Mouse (Mus musculus) testis, adult 2 months (tissue): Measurements from ENCODE around the gene Tnf. TPM values are rescaled to one million over a fixed set of nuclear protein-coding genes. Genes with fewer than 3 reads are reported as not detected.

Source experiments
- H3K27ac ChIP-seq: fragments of 200-500 bp; 2 replicates; pipeline ENCODE4 v1.5.1; 2012; ENCODE audit warnings: low read depth, low read length; ENCODE audit not compliant: control insufficient read depth, insufficient read depth
- H3K27me3 ChIP-seq: fragments of 200-500 bp; 2 replicates; pipeline ENCODE4 v1.6.1; 2012; ENCODE audit warnings: mild to moderate bottlenecking, low read length, moderate library complexity; ENCODE audit not compliant: control insufficient read depth, insufficient read depth
- H3K36me3 ChIP-seq: fragments of 200-500 bp; 2 replicates; pipeline ENCODE4 v1.6.1; 2012; ENCODE audit warnings: mild to moderate bottlenecking, low read length; ENCODE audit not compliant: control insufficient read depth, insufficient read depth
- H3K4me1 ChIP-seq: fragments of 200-500 bp; 2 replicates; pipeline ENCODE4 v1.6.1; 2012; ENCODE audit warnings: low read length; ENCODE audit not compliant: control insufficient read depth, insufficient read depth
- H3K4me3 ChIP-seq: fragments of 200-500 bp; 2 replicates; pipeline ENCODE4 v1.5.1; 2012; ENCODE audit warnings: low read depth, mild to moderate bottlenecking, low read length, moderate library complexity, mixed read lengths; ENCODE audit not compliant: control insufficient read depth
- CTCF ChIP-seq: fragments of 200-500 bp; IDR thresholded peaks from 2 replicates; pipeline ENCODE4 v1.5.1; 2012; ENCODE audit warnings: low read depth, mild to moderate bottlenecking, inconsistent platforms, low read length, moderate library complexity; ENCODE audit not compliant: control insufficient read depth, insufficient read depth, insufficient replicate concordance
- POLR2A ChIP-seq: fragments of 200-500 bp; IDR thresholded peaks from 2 replicates; pipeline ENCODE4 v1.6.1; 2012; ENCODE audit warnings: low read depth, mild to moderate bottlenecking, inconsistent platforms, low read length, moderate library complexity; ENCODE audit not compliant: control insufficient read depth
- polyA plus RNA-seq: library from polyadenylated mRNA; depleted of rRNA; stranded (reverse); fragments of >200 nt; gene quantifications from 2 replicates; pipeline ENCODE4 v1.2.3, GENCODE M21; 2012

The Tnf gene
- polyA plus RNA-seq, 1 experiment: 0.07 TPM

DNA sequence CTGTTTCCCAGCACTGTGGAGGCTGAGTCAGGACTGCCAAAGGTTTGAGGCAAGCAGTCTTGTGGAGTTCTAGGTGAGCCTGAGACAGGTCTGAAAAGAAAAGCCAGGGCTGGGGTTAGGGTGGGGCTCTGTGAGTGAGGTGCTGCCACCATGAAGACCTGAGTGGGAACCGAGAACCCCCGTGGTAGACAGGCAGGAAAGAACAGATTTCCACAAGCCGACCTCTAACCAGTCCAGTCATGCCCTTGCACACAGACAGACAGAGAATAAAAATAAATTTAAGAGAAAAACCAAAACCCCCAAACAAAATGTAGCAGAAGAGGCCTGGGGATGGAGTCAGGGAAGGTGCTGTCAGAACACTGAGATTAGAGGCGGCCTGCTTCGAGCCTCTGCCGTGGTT is 26.4 kb downstream of the Tnf start:
- no peak for TF ChIP-seq POLR2A
- no peak for TF ChIP-seq CTCF
- Histone ChIP-seq H3K4me3 (peak overlapping the region; percentile 94), H3K36me3 (no peaks in the 10 kb centered on the region)

GRCm38 (mm10) chr17:35174201-35174977 is 27.4 kb downstream of the Tnf start:
- H3K4me1 ChIP-seq: no peaks in the 10 kb centered on the region
- H3K27me3 ChIP-seq: no peaks in the 10 kb centered on the region
- H3K27ac ChIP-seq: no peak overlapping the region
- H3K4me3 ChIP-seq: peak overlapping the region; percentile 94
- no peaks in the 10 kb centered on the region for H3K36me3 ChIP-seq
- TF ChIP-seq POLR2A (no peak), CTCF (no peak)

More for the DNA sequence above, 26.4 kb downstream of the Tnf start:
- Histone ChIP-seq H3K27me3 (no peaks in the 10 kb centered on the region), H3K27ac (peak overlapping the region; percentile 80), H3K4me1 (no peaks in the 10 kb centered on the region)

DNA sequence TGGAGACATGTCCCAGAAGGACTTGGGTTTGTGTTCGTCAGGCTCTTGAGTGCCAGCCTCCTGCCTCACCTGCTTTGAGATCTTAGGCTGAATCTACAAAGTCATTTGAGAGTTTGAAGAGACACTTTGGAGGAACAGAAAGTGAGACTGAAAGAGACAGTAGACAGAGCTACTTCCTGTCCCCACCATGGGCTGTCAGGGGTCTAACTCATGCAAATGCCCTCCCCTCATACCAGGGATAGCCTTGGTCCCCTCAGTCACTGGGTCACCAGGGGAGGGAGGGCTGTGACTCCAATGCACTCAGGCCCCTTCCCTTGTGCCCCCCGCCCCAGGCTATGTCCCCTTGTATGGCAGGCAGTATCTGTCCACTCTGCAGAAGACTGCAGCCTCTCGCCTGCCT is 28.5 kb downstream of the Tnf start:
- TF ChIP-seq POLR2A (no peak), CTCF (no peak)

GRCm38 (mm10) chr17:35172445-35173234 is 29.2 kb downstream of the Tnf start:
- peak overlapping the region; percentile 39 for H3K27ac ChIP-seq
- TF ChIP-seq CTCF: no peak
- no peak for TF ChIP-seq POLR2A
- H3K4me1 ChIP-seq: no peaks in the 10 kb centered on the region
- H3K4me3 ChIP-seq: peak overlapping the region; percentile 81
- H3K27me3 ChIP-seq: no peaks in the 10 kb centered on the region
- no peaks in the 10 kb centered on the region for H3K36me3 ChIP-seq

More for the DNA sequence above, 28.5 kb downstream of the Tnf start:
- Histone ChIP-seq H3K4me3 (peak overlapping the region; percentile 81), H3K27ac (no peak overlapping the region), H3K36me3 (no peaks in the 10 kb centered on the region), H3K4me1 (no peaks in the 10 kb centered on the region), H3K27me3 (no peaks in the 10 kb centered on the region)

- TF ChIP-seq CTCF: no peak
- TF ChIP-seq POLR2A: no peak
- peaks cover 1% of the 10 kb centered on the region for H3K36me3 ChIP-seq
- H3K4me1 ChIP-seq: no peaks in the 10 kb centered on the region
- H3K4me3 ChIP-seq: no peak overlapping the region
- H3K27me3 ChIP-seq: no peaks in the 10 kb centered on the region
- H3K27ac ChIP-seq: no peak overlapping the region
Observed at GRCm38 (mm10) chr17:35168541-35169207, 33.1 kb downstream of the Tnf start.

- Histone ChIP-seq H3K4me3 (no peak overlapping the region; the same call in 1 of the 2 replicates), H3K27me3 (no peaks in the 10 kb centered on the region), H3K36me3 (peaks cover 1% of the 10 kb centered on the region), H3K27ac (no peak overlapping the region), H3K4me1 (peaks cover 3% of the 10 kb centered on the region; the same call in 1 of the 2 replicates)
- TF ChIP-seq POLR2A: no peak
- TF ChIP-seq CTCF: no peak
Observed at GRCm38 (mm10) chr17:35167794-35168193, 34.0 kb downstream of the Tnf start.

DNA sequence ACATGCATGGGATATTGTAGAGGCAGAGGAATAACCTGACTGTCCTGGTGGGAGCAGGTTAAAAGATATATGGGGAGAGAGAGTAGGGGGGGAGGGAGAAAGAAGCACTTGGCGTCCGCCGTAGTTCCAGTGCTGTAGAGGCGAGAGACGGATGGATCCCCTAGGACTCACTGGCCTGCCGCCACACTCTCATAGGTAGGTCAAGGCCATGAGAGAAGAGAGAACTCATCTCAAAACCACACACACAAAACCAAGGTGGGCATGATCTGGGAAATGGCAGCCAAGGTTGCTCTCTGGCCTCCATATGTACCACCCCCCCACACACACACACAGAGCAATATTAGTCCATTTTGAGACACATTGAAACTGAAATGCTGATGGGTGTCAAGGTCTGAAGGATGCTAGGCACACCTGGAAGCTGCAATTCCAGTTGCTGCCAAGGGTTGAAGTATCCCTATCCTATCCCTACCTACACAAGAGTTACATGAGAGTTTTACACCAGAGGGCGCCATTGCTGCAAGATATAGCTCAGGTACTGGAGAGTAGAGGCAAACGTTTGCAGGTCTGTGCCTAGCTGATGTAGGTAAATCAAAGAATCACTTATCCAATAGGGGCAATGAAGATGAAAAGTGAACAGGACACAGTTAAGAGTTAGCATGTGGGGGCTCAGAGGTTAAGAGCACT is 35.3 kb downstream of the Tnf start:
- H3K27me3 ChIP-seq: no peaks in the 10 kb centered on the region
- peak overlapping the region; percentile 58 for H3K4me3 ChIP-seq
- TF ChIP-seq CTCF: no peak
- no peak for TF ChIP-seq POLR2A
- H3K4me1 ChIP-seq: peaks cover 4% of the 10 kb centered on the region
- H3K27ac ChIP-seq: no peak overlapping the region
- peaks cover 1% of the 10 kb centered on the region for H3K36me3 ChIP-seq
